Mouse (Mus musculus) hindbrain, embryonic 14.5 days (tissue): ENCODE data around the gene Kcnk13. TPM values are rescaled to one million over a fixed set of nuclear protein-coding genes. Genes with fewer than 3 reads are reported as not detected.
"Not testable (repeated sequence)": the region's sequence is repeated elsewhere in the genome, so short reads cannot be mapped to it uniquely, and the experiment has no call there.

Experiments used
- ATAC-seq: fragments of 200-750 bp; cut with Nextera tagmentation; 2 replicates; pipeline ENCODE4 v1.8.0; 2017; ENCODE audit warnings: moderate number of reproducible peaks, mild to moderate bottlenecking, moderate TSS enrichment, moderate library complexity; ENCODE audit not compliant: low FRiP score
- DNase-seq: peaks from one replicate; pipeline ENCODE4 v3.0.0-alpha.2; 2015; ENCODE audit warnings: low spot score
- H3K27ac ChIP-seq: fragments of 300-500 bp; sonication (generic); 2 replicates; pipeline ENCODE4 v1.5.1; 2014; ENCODE audit warnings: mild to moderate bottlenecking, moderate library complexity
- H3K27me3 ChIP-seq: fragments of 300-500 bp; sonication (generic); 2 replicates; pipeline ENCODE4 v1.6.1; 2014; ENCODE audit warnings: mild to moderate bottlenecking, low read length, mixed read lengths; ENCODE audit not compliant: control insufficient read depth, insufficient read depth
- H3K36me3 ChIP-seq: fragments of 300-500 bp; sonication (generic); replicated peaks from 2 replicates; pipeline ENCODE4 v1.6.1; 2014; ENCODE audit not compliant: control insufficient read depth, insufficient read depth
- H3K4me1 ChIP-seq: fragments of 300-500 bp; sonication (generic); replicated peaks from 2 replicates; pipeline ENCODE4 v1.6.1; 2014; ENCODE audit warnings: antibody characterized with exemption, low read length, mixed read lengths; ENCODE audit not compliant: control insufficient read depth, insufficient read depth
- H3K4me2 ChIP-seq: fragments of 300-500 bp; sonication (generic); replicated peaks from 2 replicates; pipeline ENCODE4 v1.6.1; 2014; ENCODE audit warnings: mild to moderate bottlenecking, moderate library complexity
- H3K4me3 ChIP-seq: fragments of 300-500 bp; sonication (generic); replicated peaks from 2 replicates; pipeline ENCODE4 v1.5.1; 2014; ENCODE audit warnings: mild to moderate bottlenecking, low read length
- H3K9ac ChIP-seq: fragments of 300-500 bp; sonication (generic); 2 replicates; pipeline ENCODE4 v1.6.1; 2014
- H3K9me3 ChIP-seq: fragments of 300-500 bp; sonication (generic); 2 replicates; pipeline ENCODE4 v1.6.1; 2016; ENCODE audit warnings: low read length; ENCODE audit not compliant: control insufficient read depth
- WGBS: fragments of 180-500 bp; shearing (Covaris S2); extraction: QIAGEN DNeasy Blood & Tissue Kit; methylation state at CpG from one replicate; pipeline ENCODE4 v1.1.7; 2014; 5-methylcytosine and 5-hydroxymethylcytosine counted together
- polyA plus RNA-seq: library from polyadenylated mRNA; unstranded; fragments of >200 nt; fragmentation: Nextera tagmentation; extraction: Ambion mirVana; gene quantifications from 2 replicates; pipeline ENCODE4 v1.2.1, GENCODE M21; 2014

Kcnk13 gene
- polyA plus RNA-seq, 1 experiment from 2014 or later: 0.80 TPM

GRCm38 (mm10) chr12:99959291-99959690, 5.0 kb upstream of the Kcnk13 start:
- no peak overlapping the region for H3K9ac ChIP-seq
- peaks cover 17% of the 10 kb centered on the region for H3K27me3 ChIP-seq
- DNase-seq (no peak), ATAC-seq (no peak)
- no peak overlapping the region for H3K4me2 ChIP-seq
- 0 out of 2 replicates have a peak, but pooled peaks cover 14% of the 10 kb centered on the region for H3K36me3 ChIP-seq
- H3K27ac ChIP-seq: no peak overlapping the region
- H3K4me3 ChIP-seq: no peak overlapping the region
- H3K4me1 ChIP-seq: peaks cover 2% of the 10 kb centered on the region
- no peaks in the 10 kb centered on the region for H3K9me3 ChIP-seq

GRCm38 (mm10) chr12:99959930-99960329, 4.4 kb upstream of the Kcnk13 start:
- 18% methylated on average over 10 of the region's 10 CpGs for WGBS
- peak; percentile 10; the same call in 1 of the 2 replicates for ATAC-seq
- H3K36me3 ChIP-seq: 0 out of 2 replicates have a peak, but pooled peaks cover 14% of the 10 kb centered on the region

DNA sequence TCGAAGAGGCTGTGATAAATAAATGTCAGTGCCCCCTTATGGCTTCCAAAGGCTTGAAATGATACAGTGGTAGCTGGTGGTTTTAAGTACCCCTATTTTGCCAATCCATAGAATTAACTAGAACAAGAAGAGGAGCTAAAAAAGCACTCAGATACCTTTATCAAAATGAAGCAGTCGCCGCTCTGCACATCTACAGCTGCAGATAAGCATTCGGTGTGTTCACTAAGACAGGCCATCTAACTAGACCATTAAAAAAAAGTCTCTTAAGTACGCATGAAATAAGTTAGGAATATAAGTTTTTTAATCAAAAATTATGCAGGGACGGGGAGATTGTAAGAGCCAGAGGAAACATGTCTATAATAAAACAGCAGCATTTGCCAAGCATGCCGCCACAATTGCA, 3.6 kb upstream of the Kcnk13 start:
- Histone ChIP-seq H3K9ac (no peak overlapping the region), H3K27me3 (peaks cover 31% of the 10 kb centered on the region), H3K27ac (no peak overlapping the region), H3K4me2 (no peak overlapping the region), H3K4me3 (no peak overlapping the region), H3K36me3 (0 out of 2 replicates have a peak, but pooled peaks cover 10% of the 10 kb centered on the region), H3K9me3 (no peaks in the 10 kb centered on the region), H3K4me1 (peaks cover 13% of the 10 kb centered on the region)
- ATAC-seq (no peak), DNase-seq (no peak)
- 95% methylated on average over 7 of the region's 7 CpGs for WGBS

More at GRCm38 (mm10) chr12:99959930-99960329, 4.4 kb upstream of the Kcnk13 start:
- no peaks in the 10 kb centered on the region for H3K9me3 ChIP-seq
- peaks cover 23% of the 10 kb centered on the region for H3K27me3 ChIP-seq
- no peak for DNase-seq
- no peak overlapping the region for H3K4me3 ChIP-seq
- H3K4me1 ChIP-seq: peaks cover 8% of the 10 kb centered on the region
- H3K4me2 ChIP-seq: no peak overlapping the region
- no peak overlapping the region for H3K9ac ChIP-seq
- H3K27ac ChIP-seq: no peak overlapping the region

DNA sequence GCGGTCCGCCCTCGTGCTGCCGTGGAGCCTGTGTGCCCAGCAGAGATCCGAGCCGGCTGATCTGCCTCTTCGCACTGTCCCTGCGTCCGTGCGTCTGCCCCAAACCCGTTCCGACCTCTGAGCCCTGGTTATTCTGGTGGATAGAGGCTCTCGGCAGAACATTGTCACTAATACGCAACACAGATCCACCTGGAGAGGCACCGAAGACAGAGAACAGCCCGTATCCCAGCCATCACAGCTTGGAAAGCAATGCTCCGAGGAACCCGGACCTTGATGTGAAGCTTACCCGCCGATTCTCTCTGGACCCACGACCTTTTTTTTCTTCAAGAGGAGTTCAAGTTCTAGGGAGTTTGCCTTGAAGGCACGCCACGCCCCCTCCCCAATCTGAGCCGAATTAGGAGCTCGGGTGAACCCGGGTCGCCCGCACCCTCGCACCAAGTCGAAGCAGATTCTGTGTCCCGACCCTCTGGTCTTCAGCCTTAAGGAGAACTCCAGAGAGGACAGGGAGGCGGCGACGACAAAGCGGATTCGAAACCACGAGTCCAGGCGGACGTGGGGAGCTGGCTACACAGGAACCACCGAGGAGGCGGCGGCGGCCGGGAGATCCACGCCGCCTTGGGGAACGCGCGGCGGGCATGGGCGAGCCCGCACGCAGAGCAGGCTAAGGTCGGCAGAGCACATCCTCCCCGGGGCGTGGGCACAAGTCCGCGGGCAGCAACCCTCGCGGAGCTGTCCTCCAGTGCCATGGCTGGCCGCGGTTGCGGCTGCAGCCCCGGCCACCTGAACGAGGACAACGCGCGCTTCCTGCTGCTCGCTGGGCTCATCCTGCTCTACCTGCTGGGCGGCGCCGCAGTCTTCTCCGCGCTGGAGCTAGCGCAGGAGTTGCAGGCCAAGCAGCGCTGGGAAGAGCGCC, 1.2 kb downstream of the Kcnk13 start:
- H3K36me3 ChIP-seq: no peaks in the 10 kb centered on the region
- H3K4me3 ChIP-seq: peak overlapping the region; percentile 49
- DNase-seq (peak; percentile 38), ATAC-seq (0 out of 2 replicates have a peak, but pooled peaks have one; percentile 47)
- peaks cover 18% of the 10 kb centered on the region for H3K4me1 ChIP-seq
- H3K9me3 ChIP-seq: no peaks in the 10 kb centered on the region
- peaks cover 71% of the 10 kb centered on the region for H3K27me3 ChIP-seq
- under 1% methylated on average over 77 of the region's 77 CpGs for WGBS
- peak overlapping the region; percentile 93 for H3K4me2 ChIP-seq
- H3K27ac ChIP-seq: no peak overlapping the region
- H3K9ac ChIP-seq: peak overlapping the region; percentile 56

DNA sequence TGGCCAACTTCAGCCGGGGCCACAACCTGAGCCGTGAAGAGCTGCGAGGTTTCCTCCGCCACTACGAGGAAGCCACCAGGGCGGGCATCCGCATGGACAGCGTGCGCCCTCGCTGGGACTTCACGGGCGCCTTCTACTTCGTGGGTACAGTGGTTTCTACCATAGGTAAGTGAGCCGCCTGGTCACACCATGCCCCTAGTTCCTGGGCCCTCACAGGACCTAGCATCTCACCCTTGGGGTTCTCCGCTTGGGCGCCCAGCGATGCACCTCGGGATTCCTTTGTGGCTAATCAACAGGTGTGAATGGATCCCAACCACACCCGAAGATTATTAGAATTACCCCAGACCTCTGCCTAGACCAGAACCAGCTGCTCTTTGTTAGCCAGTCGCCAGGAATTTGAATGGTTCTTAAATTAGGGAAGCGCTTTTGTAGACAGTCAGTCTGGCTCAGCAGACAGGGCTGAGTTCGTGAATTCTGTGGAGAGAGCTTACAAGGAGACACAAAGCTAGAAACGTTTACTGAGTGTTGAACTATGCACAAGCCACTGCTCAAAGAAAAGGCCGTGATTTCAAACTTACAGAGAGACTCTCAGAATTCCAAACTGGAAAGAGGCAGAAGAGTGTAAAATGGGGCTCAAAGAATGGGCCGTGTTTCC, 1.9 kb downstream of the Kcnk13 start:
- Histone ChIP-seq H3K9me3 (no peaks in the 10 kb centered on the region), H3K27ac (no peak overlapping the region), H3K4me2 (peak overlapping the region; percentile 93), H3K4me3 (peak overlapping the region; percentile 49), H3K9ac (peak overlapping the region; percentile 56), H3K36me3 (no peaks in the 10 kb centered on the region), H3K27me3 (peaks cover 71% of the 10 kb centered on the region), H3K4me1 (peaks cover 18% of the 10 kb centered on the region)
- ATAC-seq (0 out of 2 replicates have a peak, but pooled peaks have one; percentile 15), DNase-seq (no peak)
- 4% methylated on average over 25 of the region's 25 CpGs for WGBS

DNA sequence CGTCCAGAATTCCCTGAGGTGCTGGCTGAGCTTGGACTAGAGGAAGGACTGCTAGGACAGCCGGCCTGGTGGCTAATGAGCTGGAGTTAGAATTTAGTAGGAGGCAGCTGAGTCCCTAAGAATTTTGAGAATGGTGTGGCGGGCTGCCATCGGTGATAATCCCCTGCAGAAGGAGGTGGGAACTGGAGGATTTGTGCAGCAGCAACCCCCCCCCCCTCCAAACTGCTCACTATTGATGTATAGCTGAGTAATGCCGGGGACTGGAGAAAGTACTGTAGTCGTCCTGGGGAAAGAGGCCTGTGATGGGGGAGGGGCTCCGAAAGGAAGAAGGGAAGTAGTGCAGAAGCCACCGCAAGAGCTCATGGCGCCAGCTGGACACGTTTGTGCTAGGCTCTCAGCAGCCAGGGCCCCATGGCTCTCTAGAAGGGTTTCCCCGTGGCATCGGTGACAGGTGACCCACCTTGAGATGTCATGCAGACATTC, 2.6 kb downstream of the Kcnk13 start:
- Histone ChIP-seq H3K4me3 (no peak overlapping the region), H3K4me1 (peaks cover 18% of the 10 kb centered on the region), H3K4me2 (no peak overlapping the region), H3K9me3 (no peaks in the 10 kb centered on the region), H3K27ac (no peak overlapping the region), H3K27me3 (peaks cover 71% of the 10 kb centered on the region), H3K9ac (no peak overlapping the region), H3K36me3 (no peaks in the 10 kb centered on the region)
- no peak for ATAC-seq
- WGBS: 15% methylated on average over 12 of the region's 12 CpGs
- no peak for DNase-seq

DNA sequence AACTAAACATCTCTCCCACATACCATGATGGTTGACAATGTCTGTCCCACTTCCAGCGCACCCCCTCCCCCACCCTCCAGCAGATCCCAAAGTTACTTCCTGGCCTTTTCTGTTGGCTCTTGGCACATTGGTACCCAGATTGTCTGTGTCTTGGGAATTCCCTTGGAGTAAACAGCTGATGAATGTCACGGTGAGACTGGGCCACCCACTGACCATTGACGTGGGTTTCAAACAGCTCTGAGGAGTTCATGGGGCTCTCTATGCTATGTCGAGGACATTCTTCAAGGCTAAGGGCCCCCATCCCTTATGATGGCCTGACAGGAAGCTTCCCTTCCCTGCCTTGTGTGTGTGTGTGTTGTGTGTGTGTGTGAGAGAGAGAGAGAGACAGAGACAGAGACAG, 5.6 kb downstream of the Kcnk13 start:
- 73% methylated on average over 4 of the region's 4 CpGs for WGBS
- no peak overlapping the region for H3K9ac ChIP-seq
- peaks cover 10% of the 10 kb centered on the region; the same call in 1 of the 2 replicates for H3K4me1 ChIP-seq
- H3K27me3 ChIP-seq: peaks cover 48% of the 10 kb centered on the region
- H3K4me2 ChIP-seq: no peak overlapping the region
- ATAC-seq: no peak
- DNase-seq: no peak
- H3K36me3 ChIP-seq: no peaks in the 10 kb centered on the region
- H3K27ac ChIP-seq: no peak overlapping the region
- H3K4me3 ChIP-seq: no peak overlapping the region
- H3K9me3 ChIP-seq: no peaks in the 10 kb centered on the region

DNA sequence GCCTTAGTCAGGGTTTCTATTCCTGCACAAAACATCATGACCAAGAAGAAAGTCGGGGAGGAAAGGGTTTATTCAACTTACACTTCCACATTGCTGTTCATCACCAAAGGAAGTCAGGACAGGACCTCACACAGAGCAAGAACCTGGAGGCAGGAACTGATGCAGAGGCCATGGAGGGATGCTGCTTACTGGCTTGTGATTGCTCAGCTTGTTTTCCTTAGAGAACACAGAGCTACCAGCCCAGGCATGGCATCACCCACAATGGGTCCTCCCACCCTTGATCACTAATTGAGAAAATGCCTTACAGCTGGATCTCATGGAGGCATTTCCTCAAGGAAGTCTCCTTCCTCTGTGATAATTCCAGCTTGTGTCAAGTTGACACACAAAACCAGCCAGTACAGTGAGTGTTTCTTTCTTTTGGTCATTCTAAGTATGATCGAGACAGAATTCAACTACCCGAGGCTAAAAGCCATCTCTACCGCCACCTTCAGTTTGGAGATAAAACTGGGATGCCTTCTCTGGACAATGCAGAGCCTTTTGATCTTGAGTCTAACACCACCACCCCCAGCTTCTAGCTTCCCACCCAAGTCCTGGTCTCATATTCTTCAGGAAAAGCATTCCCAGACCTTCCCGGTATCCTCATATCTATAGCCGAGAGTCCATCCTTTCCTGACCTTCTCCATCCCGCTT, 7.1 kb downstream of the Kcnk13 start:
- WGBS: 84% methylated on average over 7 of the region's 7 CpGs
- H3K4me3 ChIP-seq, H3K36me3 ChIP-seq, H3K9ac ChIP-seq, H3K4me1 ChIP-seq, H3K4me2 ChIP-seq, DNase-seq, H3K27ac ChIP-seq, ATAC-seq, H3K9me3 ChIP-seq: not testable (repeated sequence)
- peaks cover 34% of the 10 kb centered on the region for H3K27me3 ChIP-seq

DNA sequence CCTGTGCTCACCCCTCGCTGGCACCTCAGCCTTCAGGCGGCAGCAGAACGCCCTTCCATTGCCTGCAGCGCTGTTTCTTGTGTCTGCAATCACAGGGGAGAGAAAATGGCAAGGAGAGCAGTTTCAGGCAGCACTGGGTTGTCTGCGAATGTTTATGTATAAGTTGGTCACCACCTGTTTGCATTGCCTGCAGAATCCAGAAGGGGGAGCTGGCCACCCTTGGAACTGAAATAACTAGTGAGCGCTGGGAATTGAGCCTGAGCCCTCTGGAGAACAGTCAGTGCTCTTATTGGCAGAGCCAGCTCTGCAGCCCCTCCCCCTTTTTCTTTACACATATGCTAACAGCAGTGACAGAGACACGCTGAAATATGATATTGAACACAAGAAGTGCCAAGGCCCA, 8.5 kb downstream of the Kcnk13 start:
- Histone ChIP-seq H3K9ac (no peak overlapping the region), H3K4me2 (no peak overlapping the region), H3K36me3 (no peaks in the 10 kb centered on the region), H3K27ac (no peak overlapping the region), H3K9me3 (no peaks in the 10 kb centered on the region), H3K27me3 (peaks cover 19% of the 10 kb centered on the region), H3K4me1 (no peaks in the 10 kb centered on the region), H3K4me3 (no peak overlapping the region)
- 65% methylated on average over 7 of the region's 7 CpGs for WGBS
- ATAC-seq (no peak), DNase-seq (no peak)
